Mouse (Mus musculus) cerebellum, adult 2 months (tissue): Measurements from ENCODE around the gene Myo1a.

Source experiments
- CTCF ChIP-seq: fragments of 200-500 bp; IDR thresholded peaks from 2 replicates; pipeline ENCODE4 v1.5.1; 2011; ENCODE audit warnings: low read depth, mild to moderate bottlenecking, control low read depth, low read length, moderate library complexity, borderline replicate concordance; ENCODE audit not compliant: insufficient read depth
- POLR2A ChIP-seq: fragments of 200-500 bp; IDR thresholded peaks from 2 replicates; pipeline ENCODE4 v1.6.1; 2011; ENCODE audit warnings: low read length, control low read depth, borderline replicate concordance; ENCODE audit not compliant: insufficient read depth

- peak; percentile 20; the same call in 1 of the 2 replicates for TF ChIP-seq POLR2A
- no peak for TF ChIP-seq CTCF
Measured at GRCm38 (mm10) chr10:127668093-127669050, 36.6 kb upstream of the Myo1a start, which contains the start of gene Nab2.
